Mouse (Mus musculus) heart, postnatal 0 days (tissue): ENCODE measurements around the gene Tbc1d13. TPM values are rescaled to one million over a fixed set of nuclear protein-coding genes. Genes with fewer than 3 reads are reported as not detected.

Experiments
- ATAC-seq: fragments of 200-750 bp; cut with Nextera tagmentation; 2 replicates; pipeline ENCODE4 v1.8.0; 2017; ENCODE audit warnings: low read depth, moderate number of reproducible peaks, moderate library complexity; ENCODE audit not compliant: insufficient read depth
- DNase-seq: peaks from one replicate; pipeline ENCODE4 v3.0.0-alpha.2; 2016; ENCODE audit warnings: low spot score
- H3K27ac ChIP-seq: fragments of 300-500 bp; sonication (generic); 2 replicates; pipeline ENCODE4 v1.5.1; 2014; ENCODE audit warnings: low read depth, mild to moderate bottlenecking
- H3K27me3 ChIP-seq: fragments of 300-500 bp; sonication (generic); 2 replicates; pipeline ENCODE4 v1.6.1; 2014; ENCODE audit warnings: low read length, mixed read lengths; ENCODE audit not compliant: control insufficient read depth, insufficient read depth
- H3K36me3 ChIP-seq: fragments of 300-500 bp; sonication (generic); replicated peaks from 2 replicates; pipeline ENCODE4 v1.6.1; 2014; ENCODE audit warnings: low read length, mixed read lengths; ENCODE audit not compliant: control insufficient read depth, insufficient read depth
- H3K4me1 ChIP-seq: fragments of 300-500 bp; sonication (generic); 2 replicates; pipeline ENCODE4 v1.6.1; 2014; ENCODE audit warnings: antibody characterized with exemption; ENCODE audit not compliant: control insufficient read depth, insufficient read depth
- H3K4me2 ChIP-seq: fragments of 300-500 bp; sonication (generic); 2 replicates; pipeline ENCODE4 v1.6.1; 2014; ENCODE audit warnings: low read depth, mild to moderate bottlenecking, low read length, moderate library complexity
- H3K4me3 ChIP-seq: fragments of 300-500 bp; sonication (generic); 2 replicates; pipeline ENCODE4 v1.5.1; 2014; ENCODE audit warnings: low read depth, low read length
- H3K9ac ChIP-seq: fragments of 300-500 bp; sonication (generic); replicated peaks from 2 replicates; pipeline ENCODE4 v1.6.1; 2014; ENCODE audit warnings: low read depth, low read length, mixed read lengths
- H3K9me3 ChIP-seq: fragments of 300-500 bp; sonication (generic); replicated peaks from 2 replicates; pipeline ENCODE4 v1.6.1; 2016; ENCODE audit warnings: low read length; ENCODE audit not compliant: control insufficient read depth
- CTCF ChIP-seq: IDR thresholded peaks from 2 replicates; pipeline ENCODE4 v1.5.1; 2016; ENCODE audit warnings: antibody characterized with exemption, control low read depth, low read depth
- EP300 ChIP-seq: IDR thresholded peaks from 2 replicates; pipeline ENCODE4 v1.6.1; 2016; ENCODE audit warnings: antibody characterized with exemption, low read depth
- WGBS: fragments of 180-500 bp; shearing (Covaris S2); extraction: QIAGEN DNeasy Blood & Tissue Kit; methylation state at CpG from one replicate; pipeline ENCODE4 v1.1.7; 2014; 5-methylcytosine and 5-hydroxymethylcytosine counted together
- polyA plus RNA-seq: library from polyadenylated mRNA; unstranded; fragments of >200 nt; fragmentation: Nextera tagmentation; extraction: Ambion mirVana; gene quantifications from 2 replicates; pipeline ENCODE4 v1.2.1, GENCODE M21; 2015
- total RNA-seq: library from RNA; depleted of rRNA; stranded (reverse); fragments of >200 nt; gene quantifications from 2 replicates; pipeline ENCODE4 v1.2.3, GENCODE M21; 2014; ENCODE audit warnings: low replicate concordance

Tbc1d13 gene
- total and polyA plus RNA-seq, 2 experiments from 2014 or later: 2.9 to 21.4 TPM

DNA sequence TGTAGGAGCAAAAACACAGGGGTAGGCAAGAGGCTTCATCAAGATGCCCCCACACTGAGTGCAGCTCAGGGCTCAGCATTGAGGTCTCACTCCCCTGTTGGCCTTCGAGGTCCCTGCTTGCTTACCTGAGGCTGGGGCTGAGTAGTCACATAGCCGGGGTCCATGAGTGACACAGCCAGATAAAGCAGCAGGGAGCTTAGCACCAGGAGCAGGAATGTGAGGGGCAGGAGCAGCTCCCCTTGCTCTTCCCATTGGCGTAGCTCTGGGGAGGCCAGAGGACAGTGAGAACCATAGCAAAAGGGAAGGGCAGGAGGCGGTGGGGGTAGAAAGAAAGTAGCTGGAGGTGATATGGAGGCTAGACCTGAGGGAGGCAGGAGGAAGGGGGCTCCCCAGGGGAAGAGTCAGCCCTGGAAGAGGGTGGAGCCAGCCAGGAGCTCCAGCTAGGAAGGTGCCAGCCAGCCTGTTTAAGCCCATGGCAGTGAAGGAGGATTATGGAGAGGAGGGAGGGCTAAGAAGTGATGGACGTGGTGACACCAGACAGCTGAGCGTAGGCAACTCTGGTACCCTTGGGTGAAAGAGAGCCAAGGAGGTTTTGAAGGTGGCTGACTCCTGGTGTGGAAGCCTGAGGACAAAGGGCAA, 41.1 kb upstream of the Tbc1d13 start:
- 38% methylated on average over 6 of the region's 6 CpGs for WGBS
- no peak overlapping the region for H3K27ac ChIP-seq
- TF ChIP-seq EP300 (no peak), CTCF (no peak)

DNA sequence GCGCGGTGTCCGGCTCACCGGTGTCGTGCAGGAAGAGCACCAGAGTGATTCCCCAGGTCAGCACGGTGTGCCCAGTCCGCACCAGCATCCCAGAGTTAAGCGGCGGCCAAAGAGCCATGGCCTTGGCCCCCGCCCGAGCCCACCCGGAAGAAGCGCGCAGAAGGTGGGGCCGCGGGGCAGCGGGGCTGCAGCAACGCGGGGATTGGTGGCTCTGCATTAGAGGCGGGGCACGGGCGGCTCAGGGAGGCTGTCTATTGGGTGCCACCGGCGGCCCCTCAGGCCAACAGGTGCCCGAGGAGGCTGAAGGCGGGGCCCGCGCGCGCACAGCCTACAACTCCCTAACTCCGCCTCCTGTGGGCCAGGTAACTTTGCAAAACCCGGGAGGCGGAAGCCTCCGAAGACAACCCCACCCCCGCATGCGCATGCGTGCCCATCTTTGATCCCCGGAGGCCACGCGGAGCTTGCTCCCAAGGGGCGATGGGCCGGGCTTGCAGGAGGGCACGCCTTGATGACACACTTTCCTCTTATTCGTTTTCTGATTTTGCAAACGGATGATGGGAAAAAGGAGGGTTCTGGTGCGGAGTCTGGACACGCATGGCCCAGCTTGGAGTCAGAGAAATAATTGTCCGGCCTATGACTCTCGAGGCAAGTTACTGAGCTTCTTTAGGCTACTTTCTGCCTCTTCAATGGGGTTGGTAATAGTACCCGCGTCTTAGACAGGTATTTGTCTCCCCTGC, 39.9 kb upstream of the Tbc1d13 start, which contains the start of gene Zdhhc12:
TSS of gene Zdhhc12 (minus strand) at position 178 of the 737 bp plus-strand sequence.
- peak within 1 kb of the TSS; percentile 68 for H3K4me3 ChIP-seq
- peak within 1 kb of the TSS; percentile 57 for H3K9ac ChIP-seq
- no peaks in the 10 kb centered on the region for H3K27me3 ChIP-seq
- ATAC-seq (peak; percentile 97), DNase-seq (peak; percentile 95)
- H3K4me1 ChIP-seq: 0 out of 2 replicates have a peak, but pooled peaks cover 6% of the 10 kb centered on the region
- H3K9me3 ChIP-seq: no peaks in the 10 kb centered on the region
- H3K4me2 ChIP-seq: peak within 1 kb of the TSS; percentile 78
- peak within 1 kb of the TSS; percentile 3; the same call in 1 of the 2 replicates for H3K27ac ChIP-seq
- WGBS: under 1% methylated on average over 48 of the region's 51 CpGs
- no peak for TF ChIP-seq EP300
- no peak for TF ChIP-seq CTCF
- peaks cover 3% of the 10 kb centered on the region; the same call in 1 of the 2 replicates for H3K36me3 ChIP-seq

More for the DNA sequence above, 41.1 kb upstream of the Tbc1d13 start:
- Histone ChIP-seq H3K27me3 (no peaks in the 10 kb centered on the region), H3K4me2 (peak overlapping the region; percentile 78; the same call in 1 of the 2 replicates), H3K9me3 (no peaks in the 10 kb centered on the region), H3K9ac (peak overlapping the region; percentile 57; the same call in 1 of the 2 replicates), H3K4me1 (0 out of 2 replicates have a peak, but pooled peaks cover 6% of the 10 kb centered on the region), H3K36me3 (0 out of 2 replicates have a peak, but pooled peaks cover 3% of the 10 kb centered on the region), H3K4me3 (peak overlapping the region; percentile 68; the same call in 1 of the 2 replicates)
- no peak for ATAC-seq
- DNase-seq: no peak

DNA sequence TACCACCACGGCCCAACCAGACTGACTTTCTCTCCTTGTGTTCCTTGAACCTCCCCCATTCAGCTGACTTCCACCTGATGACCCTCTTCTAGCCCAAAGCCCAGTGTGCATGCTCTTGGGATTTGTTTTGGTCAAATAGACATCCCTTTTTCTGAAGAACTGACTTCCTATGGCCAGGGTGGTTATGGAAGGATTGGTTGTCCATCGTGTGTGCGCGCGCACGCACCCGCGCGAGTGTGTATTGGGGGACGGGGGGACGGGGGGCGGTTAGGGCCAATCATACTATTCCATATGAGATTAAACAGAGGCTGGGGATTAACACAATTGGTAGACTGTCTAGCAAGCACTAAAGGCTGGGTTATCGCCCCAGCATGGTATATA, 39.3 kb upstream of the Tbc1d13 start:
- H3K9ac ChIP-seq: peak overlapping the region; percentile 57; the same call in 1 of the 2 replicates
- H3K4me3 ChIP-seq: peak overlapping the region; percentile 68
- H3K36me3 ChIP-seq: peaks cover 5% of the 10 kb centered on the region; the same call in 1 of the 2 replicates
- 3% methylated on average over 13 of the region's 13 CpGs for WGBS
- no peak for DNase-seq
- 0 out of 2 replicates have a peak, but pooled peaks cover 6% of the 10 kb centered on the region for H3K4me1 ChIP-seq
- no peak for TF ChIP-seq EP300
- TF ChIP-seq CTCF: no peak
- no peaks in the 10 kb centered on the region for H3K27me3 ChIP-seq
- peak overlapping the region; percentile 3; the same call in 1 of the 2 replicates for H3K27ac ChIP-seq
- no peak for ATAC-seq
- peak overlapping the region; percentile 78 for H3K4me2 ChIP-seq
- H3K9me3 ChIP-seq: no peaks in the 10 kb centered on the region

DNA sequence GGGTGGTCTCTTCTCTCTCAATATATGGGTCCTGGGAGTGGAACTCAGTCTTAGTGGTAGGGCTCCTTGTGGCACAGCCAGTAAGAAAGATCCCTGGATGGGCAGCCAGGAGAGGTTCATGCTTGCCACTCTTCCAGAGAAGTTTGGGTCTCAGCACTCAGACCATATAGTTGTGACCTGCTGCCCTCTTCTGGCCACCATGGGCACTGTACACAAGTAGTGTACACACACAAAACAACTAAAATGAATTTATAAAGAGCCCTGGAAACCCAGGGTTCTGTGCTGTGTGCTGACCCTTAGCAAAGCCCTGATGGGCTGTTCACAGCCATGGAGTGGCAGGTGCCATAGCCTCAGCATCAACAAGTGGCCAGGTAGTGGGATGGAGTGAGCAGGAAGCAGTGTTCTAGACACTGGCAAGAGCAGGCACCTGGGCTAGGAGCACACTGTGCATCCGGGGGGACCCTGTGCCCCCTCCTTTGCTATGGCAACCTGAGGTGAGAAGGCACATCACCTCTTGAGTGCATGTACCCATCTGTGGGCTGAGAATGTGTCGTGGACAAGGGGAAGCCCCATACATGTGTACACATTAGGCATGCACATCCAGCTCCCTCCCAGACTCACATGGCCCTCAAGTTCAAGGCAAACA, 37.5 kb upstream of the Tbc1d13 start:
- Histone ChIP-seq H3K4me3 (no peak overlapping the region), H3K36me3 (peaks cover 17% of the 10 kb centered on the region), H3K4me2 (no peak overlapping the region), H3K27ac (no peak overlapping the region), H3K4me1 (0 out of 2 replicates have a peak, but pooled peaks cover 6% of the 10 kb centered on the region), H3K27me3 (no peaks in the 10 kb centered on the region), H3K9ac (no peak overlapping the region), H3K9me3 (no peaks in the 10 kb centered on the region)
- WGBS: 83% methylated on average over 2 of the region's 2 CpGs
- DNase-seq (peak; percentile 54), ATAC-seq (no peak)
- peak; percentile 64 for TF ChIP-seq CTCF
- TF ChIP-seq EP300: no peak

DNA sequence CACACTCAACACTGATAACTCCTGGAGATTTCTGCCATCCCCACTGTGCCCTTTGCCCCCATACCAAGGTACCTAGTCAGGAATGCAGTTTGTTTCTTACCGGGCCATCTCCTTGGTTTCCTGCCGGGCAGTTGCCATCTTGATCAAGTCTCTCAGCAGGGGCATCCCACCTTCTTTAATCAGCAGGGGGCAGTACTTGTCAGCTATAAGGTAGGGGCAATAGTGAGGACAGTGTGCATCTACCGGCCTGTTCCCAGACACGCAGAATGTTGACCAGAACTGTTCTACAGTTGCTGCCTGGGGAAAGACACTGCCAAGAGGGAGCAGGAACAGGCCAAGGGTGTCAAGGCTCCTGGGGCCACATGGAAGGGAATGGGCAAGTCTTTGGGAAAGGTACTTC, 33.3 kb upstream of the Tbc1d13 start:
- no peaks in the 10 kb centered on the region for H3K4me1 ChIP-seq
- H3K9ac ChIP-seq: no peak overlapping the region
- no peaks in the 10 kb centered on the region for H3K27me3 ChIP-seq
- no peak overlapping the region for H3K27ac ChIP-seq
- ATAC-seq: no peak
- no peak overlapping the region for H3K4me3 ChIP-seq
- peaks cover 45% of the 10 kb centered on the region for H3K36me3 ChIP-seq
- H3K9me3 ChIP-seq: no peaks in the 10 kb centered on the region
- WGBS: 60% methylated on average over 4 of the region's 4 CpGs
- DNase-seq: no peak
- TF ChIP-seq CTCF: no peak
- no peak for TF ChIP-seq EP300
- no peak overlapping the region for H3K4me2 ChIP-seq
